Mouse (Mus musculus): ENCODE measurements around the gene Rassf3. TPM values are rescaled to one million over a fixed set of nuclear protein-coding genes. Genes with fewer than 3 reads are reported as not detected.

The Rassf3 gene
- polyA plus RNA-seq, 1 experiment from 2014 or later: 6.0 TPM

DNA sequence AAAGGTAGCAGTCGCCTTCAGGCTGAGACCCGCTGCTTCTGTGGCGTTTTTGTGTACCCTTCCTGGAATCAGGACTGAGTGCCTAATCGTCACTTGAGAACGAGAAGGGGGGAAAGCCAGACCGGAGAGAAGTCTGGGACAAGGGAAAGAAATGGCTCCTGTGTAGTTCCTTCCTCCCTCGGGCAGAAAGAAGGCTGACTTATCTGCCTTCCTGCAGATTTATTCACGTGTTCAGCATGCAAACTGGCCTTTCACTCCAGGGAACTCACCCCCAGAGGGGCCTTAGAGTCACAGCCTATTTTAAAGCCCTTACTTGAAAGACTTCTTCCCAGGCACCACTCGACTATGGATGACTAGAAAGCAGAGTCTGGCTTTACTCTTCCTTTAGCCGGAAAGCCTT lies 1.3 kb upstream of the Rassf3 start:
- ATAC-seq (ENCODE audit: low FRiP score) (no peak), DNase-seq (ENCODE audit: low spot score, missing footprints) (peak; percentile 89)
- H3K4me3 ChIP-seq (ENCODE audit: low read depth, low read length): no peak overlapping the region
- peak overlapping the region; percentile 93; the same call in 1 of the 2 replicates for H3K4me2 ChIP-seq
- peaks cover 9% of the 10 kb centered on the region for H3K4me1 ChIP-seq (ENCODE audit: control insufficient read depth, insufficient read depth, low read length)
- no peaks in the 10 kb centered on the region for H3K9me3 ChIP-seq (ENCODE audit: control insufficient read depth, low read length)
- peaks cover 9% of the 10 kb centered on the region for H3K27me3 ChIP-seq (ENCODE audit: control insufficient read depth, insufficient read depth, low read length)
- no peak overlapping the region; the same call in 1 of the 2 replicates for H3K27ac ChIP-seq (ENCODE audit: low read depth, low read length)
- H3K9ac ChIP-seq (ENCODE audit: low read length): peak overlapping the region; percentile 42
- WGBS: 11% methylated on average over 10 of the region's 10 CpGs
- no peaks in the 10 kb centered on the region for H3K36me3 ChIP-seq (ENCODE audit: control insufficient read depth, insufficient read depth, low read length)

DNA sequence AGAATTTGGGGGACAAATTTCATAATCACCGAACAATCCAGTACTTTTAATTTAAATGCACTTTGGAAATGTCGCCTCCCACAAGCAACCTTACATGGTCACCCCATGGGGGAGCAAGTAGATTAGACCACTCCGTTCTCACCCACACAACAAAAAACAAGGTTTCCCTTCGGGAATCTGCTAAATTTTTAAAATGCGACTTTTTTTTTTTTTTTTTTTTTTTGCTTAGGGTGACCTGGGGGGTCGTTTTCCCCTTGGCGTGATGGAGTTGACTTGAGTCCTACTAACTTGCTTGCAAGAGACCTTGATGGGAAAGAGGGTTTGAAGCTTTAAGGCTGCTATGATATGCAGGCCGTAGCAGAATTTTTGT lies 806 bp upstream of the Rassf3 start:
- H3K4me2 ChIP-seq: peak overlapping the region; percentile 93
- H3K4me3 ChIP-seq (ENCODE audit: low read depth, low read length): peak overlapping the region; percentile 59
- H3K4me1 ChIP-seq (ENCODE audit: control insufficient read depth, insufficient read depth, low read length): peaks cover 9% of the 10 kb centered on the region
- ATAC-seq (ENCODE audit: low FRiP score): no peak
- WGBS: 16% methylated on average over 8 of the region's 8 CpGs
- H3K27me3 ChIP-seq (ENCODE audit: control insufficient read depth, insufficient read depth, low read length): peaks cover 9% of the 10 kb centered on the region
- no peaks in the 10 kb centered on the region for H3K36me3 ChIP-seq (ENCODE audit: control insufficient read depth, insufficient read depth, low read length)
- DNase-seq (ENCODE audit: low spot score, missing footprints): no peak
- H3K27ac ChIP-seq (ENCODE audit: low read depth, low read length): no peak overlapping the region; the same call in 1 of the 2 replicates
- peak overlapping the region; percentile 42; the same call in 1 of the 2 replicates for H3K9ac ChIP-seq (ENCODE audit: low read length)
- H3K9me3 ChIP-seq (ENCODE audit: control insufficient read depth, low read length): no peaks in the 10 kb centered on the region

DNA sequence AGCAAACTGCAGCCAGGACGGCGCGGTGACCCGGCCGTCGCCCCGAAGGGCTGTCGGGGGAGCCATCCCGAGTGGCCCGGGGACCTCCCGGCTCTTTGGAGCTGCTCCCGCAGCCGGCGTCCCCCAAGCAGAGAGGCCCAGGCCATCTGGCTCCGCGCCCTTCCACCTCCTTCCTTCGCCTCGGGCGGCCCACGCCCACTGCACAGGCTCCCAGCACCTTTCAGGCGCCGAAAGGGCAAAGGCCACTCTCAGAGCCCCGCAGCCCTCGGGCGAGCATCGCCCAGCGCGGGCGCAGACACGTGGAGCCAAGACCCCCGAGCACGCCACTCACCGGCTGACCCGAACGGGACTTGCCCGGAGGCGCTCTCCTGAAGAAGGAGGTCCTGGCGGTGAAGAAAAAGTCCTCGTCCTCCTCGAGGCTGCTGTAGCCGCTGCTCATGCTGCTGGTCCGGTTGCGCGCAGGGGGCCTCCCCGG lies 438 bp downstream of the Rassf3 start:
- DNase-seq (ENCODE audit: low spot score, missing footprints) (peak; percentile 97), ATAC-seq (ENCODE audit: low FRiP score) (no peak; the same call in 1 of the 2 replicates)
- Histone ChIP-seq H3K36me3 (ENCODE audit: control insufficient read depth, insufficient read depth, low read length) (no peaks in the 10 kb centered on the region), H3K27me3 (ENCODE audit: control insufficient read depth, insufficient read depth, low read length) (peaks cover 9% of the 10 kb centered on the region), H3K4me3 (ENCODE audit: low read depth, low read length) (peak overlapping the region; percentile 59), H3K9me3 (ENCODE audit: control insufficient read depth, low read length) (no peaks in the 10 kb centered on the region), H3K27ac (ENCODE audit: low read depth, low read length) (no peak overlapping the region), H3K4me2 (peak overlapping the region; percentile 93), H3K9ac (ENCODE audit: low read length) (peak overlapping the region; percentile 72), H3K4me1 (ENCODE audit: control insufficient read depth, insufficient read depth, low read length) (peaks cover 12% of the 10 kb centered on the region)
- WGBS: under 1% methylated on average over 38 of the region's 45 CpGs

DNA sequence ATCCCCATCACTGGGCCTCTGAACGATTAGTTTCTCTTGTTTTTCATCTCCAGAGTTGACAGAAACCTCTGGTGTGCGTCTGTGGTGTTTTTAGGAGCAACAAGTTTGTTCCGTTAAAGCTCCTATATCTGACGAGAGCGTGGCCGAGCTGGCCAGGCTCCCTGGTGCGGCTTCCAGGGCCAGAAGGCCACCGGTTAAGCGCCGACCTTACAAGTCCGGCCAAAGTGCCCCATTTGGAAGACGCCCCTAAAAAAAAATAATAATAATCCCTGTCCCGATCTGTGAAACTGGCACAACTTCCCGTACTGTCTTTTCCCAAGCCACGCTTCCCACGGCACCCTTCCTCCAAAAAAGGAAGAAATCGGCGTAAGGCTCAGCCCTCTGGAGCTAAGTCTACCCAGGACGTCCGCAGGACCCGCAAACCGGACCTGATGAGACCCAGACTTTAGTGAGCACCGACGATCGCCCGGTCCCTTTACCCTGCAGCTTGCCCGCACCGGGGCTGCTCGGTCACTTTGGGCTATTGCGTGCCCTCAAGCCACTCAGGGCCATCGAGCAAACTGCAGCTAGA lies 961 bp downstream of the Rassf3 start:
- Histone ChIP-seq H3K36me3 (ENCODE audit: control insufficient read depth, insufficient read depth, low read length) (no peaks in the 10 kb centered on the region), H3K9ac (ENCODE audit: low read length) (peak overlapping the region; percentile 72), H3K9me3 (ENCODE audit: control insufficient read depth, low read length) (no peaks in the 10 kb centered on the region), H3K27ac (ENCODE audit: low read depth, low read length) (no peak overlapping the region), H3K4me3 (ENCODE audit: low read depth, low read length) (peak overlapping the region; percentile 59), H3K4me2 (peak overlapping the region; percentile 93), H3K4me1 (ENCODE audit: control insufficient read depth, insufficient read depth, low read length) (peaks cover 12% of the 10 kb centered on the region), H3K27me3 (ENCODE audit: control insufficient read depth, insufficient read depth, low read length) (peaks cover 9% of the 10 kb centered on the region)
- under 1% methylated on average over 31 of the region's 31 CpGs for WGBS
- DNase-seq (ENCODE audit: low spot score, missing footprints) (peak; percentile 96), ATAC-seq (ENCODE audit: low FRiP score) (no peak)

DNA sequence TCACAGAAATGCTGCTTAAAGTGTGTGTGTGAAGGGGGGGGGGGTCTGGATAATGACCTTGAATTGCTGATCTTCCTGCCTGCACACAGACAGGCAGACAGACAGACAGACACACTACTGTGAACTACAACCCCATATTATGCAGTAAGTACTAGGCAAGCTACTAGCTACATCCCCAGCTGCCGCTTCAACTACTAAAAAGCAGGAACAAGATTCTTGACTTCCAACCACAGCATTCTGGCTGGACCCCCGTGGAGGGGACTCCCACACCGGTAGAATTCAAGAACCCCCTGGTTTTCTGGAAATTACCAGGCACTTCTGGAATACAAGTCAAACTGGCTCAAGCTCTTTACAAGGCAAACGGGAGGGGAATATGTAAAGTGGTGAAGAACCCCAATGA lies 1.9 kb downstream of the Rassf3 start:
- H3K9me3 ChIP-seq (ENCODE audit: control insufficient read depth, low read length): no peaks in the 10 kb centered on the region
- WGBS: 35% methylated on average over 4 of the region's 4 CpGs
- peak overlapping the region; percentile 72; the same call in 1 of the 2 replicates for H3K9ac ChIP-seq (ENCODE audit: low read length)
- H3K27me3 ChIP-seq (ENCODE audit: control insufficient read depth, insufficient read depth, low read length): peaks cover 9% of the 10 kb centered on the region
- H3K27ac ChIP-seq (ENCODE audit: low read depth, low read length): no peak overlapping the region
- no peaks in the 10 kb centered on the region for H3K36me3 ChIP-seq (ENCODE audit: control insufficient read depth, insufficient read depth, low read length)
- H3K4me1 ChIP-seq (ENCODE audit: control insufficient read depth, insufficient read depth, low read length): peaks cover 12% of the 10 kb centered on the region
- no peak for ATAC-seq (ENCODE audit: low FRiP score)
- DNase-seq (ENCODE audit: low spot score, missing footprints): no peak
- H3K4me3 ChIP-seq (ENCODE audit: low read depth, low read length): peak overlapping the region; percentile 59; the same call in 1 of the 2 replicates
- peak overlapping the region; percentile 93 for H3K4me2 ChIP-seq

DNA sequence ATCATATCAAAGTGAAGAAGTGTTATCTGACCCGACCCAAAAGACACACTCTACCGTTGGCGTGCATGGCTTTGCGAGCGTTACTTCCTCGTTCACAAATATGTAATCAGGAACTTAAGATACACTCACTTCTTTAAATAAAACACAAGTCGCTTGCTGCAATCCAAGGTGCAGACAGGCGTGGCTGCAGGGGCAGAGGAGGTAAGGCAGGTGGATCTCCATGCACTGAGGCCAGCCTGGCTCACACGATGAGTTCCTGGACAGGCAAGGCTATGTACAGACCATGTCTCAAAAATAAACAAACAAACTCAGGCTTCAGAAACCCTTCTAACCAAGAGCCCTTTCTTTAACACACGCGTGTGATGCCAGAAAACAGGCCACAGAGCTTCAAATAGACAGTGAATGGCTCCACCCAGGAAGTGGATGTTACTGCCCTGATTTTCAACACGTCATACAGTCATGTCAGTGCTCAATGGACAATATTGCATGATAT lies 2.4 kb downstream of the Rassf3 start:
- Histone ChIP-seq H3K9ac (ENCODE audit: low read length) (no peak overlapping the region), H3K27me3 (ENCODE audit: control insufficient read depth, insufficient read depth, low read length) (peaks cover 9% of the 10 kb centered on the region), H3K9me3 (ENCODE audit: control insufficient read depth, low read length) (no peaks in the 10 kb centered on the region), H3K27ac (ENCODE audit: low read depth, low read length) (no peak overlapping the region), H3K4me1 (ENCODE audit: control insufficient read depth, insufficient read depth, low read length) (peaks cover 12% of the 10 kb centered on the region), H3K36me3 (ENCODE audit: control insufficient read depth, insufficient read depth, low read length) (no peaks in the 10 kb centered on the region), H3K4me3 (ENCODE audit: low read depth, low read length) (no peak overlapping the region), H3K4me2 (no peak overlapping the region)
- WGBS: 72% methylated on average over 12 of the region's 12 CpGs
- no peak for DNase-seq (ENCODE audit: low spot score, missing footprints)
- ATAC-seq (ENCODE audit: low FRiP score): no peak

DNA sequence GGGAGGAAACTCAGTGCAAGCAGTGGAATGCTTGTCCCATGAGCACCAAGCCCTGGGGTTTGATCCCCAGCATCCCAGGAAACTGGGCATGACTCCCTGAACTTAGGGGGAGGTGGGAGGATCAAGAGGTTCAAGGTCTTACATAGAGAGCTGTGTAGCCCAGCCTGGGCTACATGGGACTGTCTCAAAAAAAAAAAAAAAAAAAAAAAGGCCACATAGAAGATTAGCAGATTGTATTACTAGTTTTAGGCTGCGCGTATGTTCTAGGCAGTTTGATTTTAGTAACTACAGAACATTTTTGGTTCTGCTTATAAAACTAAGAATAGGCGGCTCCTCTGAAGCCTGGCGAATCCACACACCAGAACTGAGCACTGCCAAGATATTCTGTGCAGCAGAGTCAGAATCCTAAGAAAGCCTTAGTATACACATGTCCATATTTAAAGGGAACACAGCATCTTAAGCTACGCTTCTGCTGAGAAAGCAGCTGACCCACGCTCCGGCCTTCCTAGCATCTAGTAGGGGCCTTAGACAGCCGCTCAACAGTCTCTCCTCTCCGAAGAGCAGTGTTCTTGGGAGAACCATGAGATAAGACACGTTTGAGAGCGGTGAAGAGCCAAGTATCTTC lies 3.4 kb downstream of the Rassf3 start:
- H3K27ac ChIP-seq (ENCODE audit: low read depth, low read length): no peak overlapping the region
- H3K4me3 ChIP-seq (ENCODE audit: low read depth, low read length): no peak overlapping the region
- H3K9me3 ChIP-seq (ENCODE audit: control insufficient read depth, low read length): no peaks in the 10 kb centered on the region
- H3K4me2 ChIP-seq: no peak overlapping the region
- H3K4me1 ChIP-seq (ENCODE audit: control insufficient read depth, insufficient read depth, low read length): peaks cover 12% of the 10 kb centered on the region
- no peaks in the 10 kb centered on the region for H3K36me3 ChIP-seq (ENCODE audit: control insufficient read depth, insufficient read depth, low read length)
- ATAC-seq (ENCODE audit: low FRiP score) (no peak), DNase-seq (ENCODE audit: low spot score, missing footprints) (no peak)
- 82% methylated on average over 11 of the region's 11 CpGs for WGBS
- H3K27me3 ChIP-seq (ENCODE audit: control insufficient read depth, insufficient read depth, low read length): peaks cover 9% of the 10 kb centered on the region
- no peak overlapping the region for H3K9ac ChIP-seq (ENCODE audit: low read length)

DNA sequence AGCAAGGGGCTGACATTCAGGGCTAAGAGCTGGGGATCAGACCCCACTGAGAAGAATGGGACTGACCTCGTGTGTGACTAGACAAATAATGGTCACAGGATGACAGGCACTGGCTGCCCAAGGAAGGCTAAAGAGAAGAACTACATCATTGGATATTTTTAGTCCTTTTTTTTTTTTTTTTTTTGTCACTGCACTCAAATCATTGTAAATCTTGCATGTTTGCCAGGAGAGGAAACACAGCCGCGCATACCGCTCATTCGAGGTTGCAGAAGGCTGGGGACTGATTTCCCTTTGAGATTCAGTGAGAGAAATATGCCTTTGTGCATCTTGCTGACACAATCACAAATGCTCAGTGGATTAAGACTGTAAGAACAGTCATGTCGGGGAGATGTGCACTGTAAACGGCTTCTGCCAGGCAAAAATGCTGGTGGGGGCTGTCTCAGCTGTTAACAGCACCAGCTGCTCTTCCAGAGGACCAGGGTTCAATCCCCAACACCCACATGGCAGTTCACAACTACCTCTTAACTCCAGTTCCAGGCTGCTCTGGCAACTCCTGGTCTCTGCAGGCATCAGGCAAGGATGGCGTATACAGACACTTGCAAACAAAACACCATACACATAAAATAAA lies 4.5 kb downstream of the Rassf3 start:
- DNase-seq (ENCODE audit: low spot score, missing footprints): no peak
- Histone ChIP-seq H3K9ac (ENCODE audit: low read length) (no peak overlapping the region), H3K4me1 (ENCODE audit: control insufficient read depth, insufficient read depth, low read length) (peaks cover 7% of the 10 kb centered on the region), H3K4me3 (ENCODE audit: low read depth, low read length) (no peak overlapping the region), H3K36me3 (ENCODE audit: control insufficient read depth, insufficient read depth, low read length) (no peaks in the 10 kb centered on the region), H3K27ac (ENCODE audit: low read depth, low read length) (no peak overlapping the region), H3K4me2 (no peak overlapping the region), H3K27me3 (ENCODE audit: control insufficient read depth, insufficient read depth, low read length) (peaks cover 9% of the 10 kb centered on the region), H3K9me3 (ENCODE audit: control insufficient read depth, low read length) (no peaks in the 10 kb centered on the region)
- ATAC-seq (ENCODE audit: low FRiP score): no peak
- 61% methylated on average over 8 of the region's 8 CpGs for WGBS

DNA sequence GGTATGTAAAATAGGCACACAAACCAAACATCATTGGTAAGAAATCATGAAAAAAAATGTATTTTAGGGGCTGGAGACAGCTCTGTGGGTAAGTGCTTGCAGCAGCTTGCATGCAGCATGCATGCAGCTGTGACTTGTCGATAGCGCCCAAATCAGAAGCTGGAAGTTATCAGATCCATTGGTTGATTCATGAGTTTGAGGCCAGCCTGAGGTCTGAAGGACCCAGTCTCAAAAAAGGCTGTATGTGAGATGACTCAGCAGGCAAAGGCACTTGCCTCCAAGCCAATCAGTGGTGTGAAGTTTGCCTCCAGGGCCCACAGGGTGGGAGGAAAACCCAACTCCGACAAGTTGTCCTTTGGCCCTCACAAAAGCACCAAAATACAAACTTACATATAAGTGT lies 6.5 kb downstream of the Rassf3 start:
- DNase-seq (ENCODE audit: low spot score, missing footprints) (no peak), ATAC-seq (ENCODE audit: low FRiP score) (no peak)
- Histone ChIP-seq H3K4me3 (ENCODE audit: low read depth, low read length) (no peak overlapping the region), H3K4me1 (ENCODE audit: control insufficient read depth, insufficient read depth, low read length) (peaks cover 3% of the 10 kb centered on the region), H3K36me3 (ENCODE audit: control insufficient read depth, insufficient read depth, low read length) (no peaks in the 10 kb centered on the region), H3K27ac (ENCODE audit: low read depth, low read length) (no peak overlapping the region), H3K27me3 (ENCODE audit: control insufficient read depth, insufficient read depth, low read length) (peaks cover 7% of the 10 kb centered on the region), H3K9ac (ENCODE audit: low read length) (no peak overlapping the region), H3K4me2 (no peak overlapping the region), H3K9me3 (ENCODE audit: control insufficient read depth, low read length) (no peaks in the 10 kb centered on the region)
- WGBS: 79% methylated on average over 3 of the region's 3 CpGs

Data from midbrain, embryonic 11.5 days (tissue).